Mouse (Mus musculus) left cerebral cortex, postnatal 36 days (tissue): ENCODE data around the gene Gm45711. TPM values are rescaled to one million over a fixed set of nuclear protein-coding genes. Genes with fewer than 3 reads are reported as not detected.

Experiments
- DNase-seq, 2 experiments: peaks; one replicate each; pipeline ENCODE4 v3.0.0; 2021 to 2022; ENCODE audit warnings: low spot score in 2 of 2, mixed read lengths in 1 of 2
- intact Hi-C: fragments of 180-260 bp; cut with DNase I; formaldehyde crosslinking; loops from one replicate; pipeline ENCODE4 v1.15.1; 2025
- total RNA-seq, 2 experiments: library from RNA; stranded (reverse); gene quantifications; 2 replicates each; pipeline ENCODE4 v1.2.3; 2021

Gene Gm45711
- total RNA-seq, 2 experiments from 2014 or later = not detected

- intact Hi-C loops = loop anchor here (10.0 kb wide), 1 partner anchor 185 kb away; no protein-coding TSS in a partner anchor
- no peak for DNase-seq
Measured at GRCm38 (mm10) chr8:104249442-104249996, 60.4 kb downstream of the Gm45711 start.

- peak; percentile 75 to 81 for DNase-seq
- intact Hi-C loops = loop anchor here (10.0 kb wide), 1 partner anchor 187 kb away; no protein-coding TSS in a partner anchor
Measured at GRCm38 (mm10) chr8:104248276-104248675, 61.6 kb downstream of the Gm45711 start, which contains the start of gene Tk2. TSS of gene Tk2 (minus strand) at chr8:104248558.

GRCm38 (mm10) chr8:104247908-104248275, 62.0 kb downstream of the Gm45711 start:
- intact Hi-C loops = loop anchor here (10.0 kb wide), 1 partner anchor 187 kb away; no protein-coding TSS in a partner anchor
- no peak for DNase-seq

- intact Hi-C loops = loop anchor here (10.0 kb wide), 1 partner anchor 188 kb away; no protein-coding TSS in a partner anchor
- DNase-seq = no peak
Measured at GRCm38 (mm10) chr8:104247054-104247907, 62.6 kb downstream of the Gm45711 start.

GRCm38 (mm10) chr8:104246621-104247020, 63.3 kb downstream of the Gm45711 start:
- intact Hi-C loops = loop anchor here (10.0 kb wide), 1 partner anchor 188 kb away; no protein-coding TSS in a partner anchor
- DNase-seq = no peak

GRCm38 (mm10) chr8:104242038-104242644, 67.7 kb downstream of the Gm45711 start:
- intact Hi-C loops = loop anchor here (10.0 kb wide), 1 partner anchor 193 kb away; no protein-coding TSS in a partner anchor

GRCm38 (mm10) chr8:104239418-104239861, 70.4 kb downstream of the Gm45711 start:
- no peak for DNase-seq
- intact Hi-C loops = no loop called here

More at GRCm38 (mm10) chr8:104242038-104242644, 67.7 kb downstream of the Gm45711 start:
- no peak for DNase-seq

- intact Hi-C loops = no loop called here
- no peak for DNase-seq
Measured at GRCm38 (mm10) chr8:104234573-104234972, 75.3 kb downstream of the Gm45711 start.

GRCm38 (mm10) chr8:104232919-104233318, 77.0 kb downstream of the Gm45711 start:
- intact Hi-C loops = no loop called here
- DNase-seq = no peak

GRCm38 (mm10) chr8:104232039-104232438, 77.8 kb downstream of the Gm45711 start:
- DNase-seq = no peak
- intact Hi-C loops = no loop called here

Other genes starting within 250 kb of the Gm45711 start
- 10 to 100 TPM; 10.4 to 11.6 TPM for gene Cdh5, start 208.5 kb downstream of the Gm45711 start, total RNA-seq
- 10 to 100 TPM; 11.0 to 11.6 TPM for gene Bean1, start 139.6 kb downstream of the Gm45711 start, total RNA-seq
- gene Tk2, start 61.5 kb downstream of the Gm45711 start, total RNA-seq = 10 to 100 TPM; 41.3 to 41.5 TPM
- 1 to 10 TPM; 4.9 to 9.4 TPM for gene Cklf, start 59.2 kb downstream of the Gm45711 start, total RNA-seq
- not detected for gene Cmtm2a, start 16.9 kb downstream of the Gm45711 start, total RNA-seq
- gene Cmtm1, start 64 bp upstream of the Gm45711 start, total RNA-seq = not detected
- not detected for gene Gm11020, start 11.5 kb upstream of the Gm45711 start, total RNA-seq
- not detected for gene Cmtm2b, start 12.1 kb upstream of the Gm45711 start, total RNA-seq
- 10 to 100 TPM; 11.9 to 12.1 TPM for gene Cmtm3, start 29.3 kb upstream of the Gm45711 start, total RNA-seq
- 10 to 100 TPM; 79.5 to 82.1 TPM for gene Cmtm4, start 85.7 kb upstream of the Gm45711 start, total RNA-seq
- 100 to 1,000 TPM; 276 to 310 TPM for gene Dync1li2, start 133.0 kb upstream of the Gm45711 start, total RNA-seq
- 1 to 10 TPM; 1.8 to 2.9 TPM for gene Terb1, start 199.8 kb upstream of the Gm45711 start, total RNA-seq
- 10 to 100 TPM; 43.5 to 49.6 TPM for gene Nae1, start 224.6 kb upstream of the Gm45711 start, total RNA-seq
- gene Car7, start 224.6 kb upstream of the Gm45711 start, total RNA-seq = 10 to 100 TPM; 24.7 to 34.0 TPM